Mouse (Mus musculus) natural killer cell, adult 2 months (primary cell): ENCODE data around the gene Kng2.
"Not testable (repeated sequence)": the region's sequence is repeated elsewhere in the genome, so short reads cannot be mapped to it uniquely, and the experiment has no call there.

Source experiments
- DNase-seq, 2 experiments: peaks; one replicate each; pipeline ENCODE4 v3.0.0; 2022; ENCODE audit warnings: low spot score in 2 of 2

Kng2 gene

DNA sequence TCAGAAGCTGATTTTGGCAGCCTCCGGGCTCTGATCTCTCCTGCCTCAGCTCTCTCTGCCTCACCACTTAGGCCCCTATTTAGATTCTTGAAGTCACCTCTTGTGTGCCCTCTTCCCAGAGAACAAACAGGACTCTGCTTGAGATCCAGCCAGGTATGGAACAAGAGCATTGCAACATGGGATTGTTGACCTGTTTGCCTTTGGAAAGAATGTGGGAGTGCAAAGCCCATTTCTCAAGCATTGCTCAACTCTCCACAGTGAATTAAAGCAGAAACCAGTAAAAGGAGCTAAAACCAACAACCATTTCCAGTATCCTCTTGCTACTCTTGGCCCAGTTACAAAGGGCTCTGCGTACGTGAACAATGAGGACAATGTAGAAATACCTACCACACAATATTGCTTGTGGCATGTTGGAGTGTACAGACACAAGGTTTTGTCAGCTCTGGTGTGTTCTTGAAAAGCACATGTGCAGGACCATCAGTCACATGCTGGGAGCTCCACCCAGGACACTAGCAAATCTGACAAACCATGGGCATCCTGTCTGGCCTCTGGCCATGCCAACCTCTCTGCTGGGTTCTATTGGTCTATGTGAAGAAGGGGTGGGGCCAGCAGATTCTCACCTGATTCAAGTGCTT lies at the start of gene Kng2:
TSS of gene Kng2 (minus strand) at position 517 of the 635 bp plus-strand sequence.
- DNase-seq: not testable (repeated sequence)

DNA sequence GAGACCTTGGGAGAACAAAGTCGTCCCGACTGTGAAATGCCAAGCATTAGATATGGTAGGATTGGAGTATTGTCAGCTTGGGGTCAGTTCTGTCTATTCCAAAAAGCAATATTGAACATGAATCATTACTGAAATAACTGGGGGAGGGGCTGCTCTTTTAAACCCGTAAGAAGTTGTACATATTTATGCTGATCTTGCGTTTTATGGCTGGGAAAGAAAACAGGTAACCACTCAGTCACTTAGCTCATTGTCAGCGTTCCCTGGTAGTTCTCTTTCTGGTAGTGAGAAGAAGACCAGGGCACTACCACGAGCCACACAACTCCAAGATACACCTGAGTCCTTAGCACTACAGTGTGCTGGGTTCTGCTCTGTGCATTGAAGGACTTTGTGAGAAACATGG lies 48.2 kb upstream of the Kng2 start:
- not testable (repeated sequence) for DNase-seq

GRCm38 (mm10) chr16:23060781-23061325 lies 31.6 kb upstream of the Kng2 start:
- not testable (repeated sequence) for DNase-seq

DNA sequence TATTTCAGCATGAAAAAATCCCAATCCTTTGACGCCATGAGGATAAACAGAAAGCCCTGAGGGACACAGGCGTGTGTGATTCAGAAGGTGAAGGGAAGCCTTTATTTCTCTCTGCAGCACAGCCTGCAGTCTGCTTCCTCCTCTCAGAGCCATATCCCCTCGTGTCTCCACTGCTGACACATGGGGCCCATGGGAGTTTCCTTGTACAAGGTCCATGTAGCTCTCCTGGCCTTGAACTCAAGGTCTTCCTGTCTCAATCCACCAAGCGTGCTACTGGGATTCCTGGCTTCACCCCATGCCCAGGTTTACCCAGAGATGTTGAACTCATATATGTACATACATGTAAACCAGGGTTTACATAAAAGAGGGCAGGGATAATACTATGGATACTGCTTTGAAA lies 30.3 kb upstream of the Kng2 start:
- DNase-seq: not testable (repeated sequence)

DNA sequence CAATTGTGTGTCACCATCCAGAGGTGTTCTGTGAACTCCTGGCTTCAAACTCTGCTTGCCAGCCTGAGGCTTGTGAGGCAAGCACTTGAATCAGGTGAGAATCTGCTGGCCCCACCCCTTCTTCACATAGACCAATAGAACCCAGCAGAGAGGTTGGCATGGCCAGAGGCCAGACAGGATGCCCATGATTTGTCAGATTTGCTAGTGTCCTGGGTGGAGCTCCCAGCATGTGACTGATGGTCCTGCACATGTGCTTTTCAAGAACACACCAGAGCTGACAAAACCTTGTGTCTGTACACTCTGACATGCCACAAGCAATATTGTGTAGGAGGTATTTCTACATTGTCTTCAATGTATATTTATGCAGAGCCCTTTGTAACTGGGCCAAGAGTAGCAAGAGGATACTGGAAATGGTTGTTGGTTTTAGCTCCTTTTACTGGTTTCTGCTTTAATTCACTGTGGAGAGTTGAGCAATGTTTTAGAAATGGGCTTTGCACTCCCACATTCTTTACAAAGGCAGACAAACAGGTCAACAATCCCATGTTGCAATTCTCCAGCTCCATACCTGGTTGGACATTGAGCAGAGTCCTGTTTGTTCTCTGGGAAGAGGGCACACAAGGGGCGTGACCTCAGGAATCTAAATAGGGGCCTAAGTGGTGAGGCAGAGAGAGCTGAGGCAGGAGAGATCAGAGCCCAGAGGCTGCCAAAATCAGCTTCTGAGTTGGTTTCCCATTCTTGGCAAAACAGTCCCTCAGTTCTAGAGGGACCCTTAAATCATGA lies 28.6 kb upstream of the Kng2 start, which contains the start of gene Kng1:
TSS of gene Kng1 (plus strand) at position 198 of the 780 bp plus-strand sequence.
- not testable (repeated sequence) for DNase-seq

- DNase-seq: no peak
These were observed 17.0 kb upstream of the Kng2 start for GRCm38 (mm10) chr16:23046319-23046718.

DNA sequence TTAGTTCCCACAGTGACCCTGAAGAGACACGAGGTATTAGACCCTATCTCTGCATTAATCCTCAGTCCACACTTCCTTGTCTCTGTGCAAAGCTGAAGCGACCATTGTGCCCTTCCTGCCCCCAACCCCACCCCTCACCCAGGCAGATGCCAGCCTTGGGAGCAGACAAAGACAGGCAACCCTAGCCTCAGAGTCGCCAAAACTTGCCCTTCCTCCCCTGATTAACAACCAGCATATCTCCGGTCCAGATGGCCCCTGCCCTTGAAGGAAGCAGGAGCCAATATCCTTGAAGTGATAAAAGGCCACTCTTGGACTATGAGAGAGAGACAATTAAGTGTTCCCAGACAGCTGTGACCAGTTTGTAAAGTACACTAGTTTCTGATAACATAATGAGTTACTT lies 11.6 kb upstream of the Kng2 start:
- DNase-seq: no peak

DNA sequence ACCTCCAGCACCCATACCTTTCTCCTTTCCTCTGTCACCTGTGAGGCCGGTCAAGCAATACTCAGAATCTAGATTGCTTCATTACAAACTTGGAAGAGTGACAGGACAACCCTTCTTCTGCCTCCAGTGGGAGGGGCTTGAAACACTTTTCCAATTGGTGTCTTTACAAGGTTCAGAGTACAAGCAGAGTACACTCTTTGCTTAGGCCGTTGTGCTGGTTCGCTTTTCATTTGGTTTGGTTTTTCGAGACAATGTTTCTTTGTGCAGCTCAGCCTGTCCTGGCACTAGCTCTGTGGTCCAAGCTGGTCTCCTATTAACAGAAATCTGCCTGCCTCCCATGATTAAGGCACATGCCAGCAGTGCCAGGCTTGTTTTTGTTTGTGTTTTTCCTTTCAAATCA lies 10.0 kb upstream of the Kng2 start:
- DNase-seq: no peak

- DNase-seq: no peak
These were observed 8.5 kb upstream of the Kng2 start for GRCm38 (mm10) chr16:23037744-23038143.

- DNase-seq: no peak
These were observed 4.4 kb upstream of the Kng2 start for GRCm38 (mm10) chr16:23033673-23034072.

DNA sequence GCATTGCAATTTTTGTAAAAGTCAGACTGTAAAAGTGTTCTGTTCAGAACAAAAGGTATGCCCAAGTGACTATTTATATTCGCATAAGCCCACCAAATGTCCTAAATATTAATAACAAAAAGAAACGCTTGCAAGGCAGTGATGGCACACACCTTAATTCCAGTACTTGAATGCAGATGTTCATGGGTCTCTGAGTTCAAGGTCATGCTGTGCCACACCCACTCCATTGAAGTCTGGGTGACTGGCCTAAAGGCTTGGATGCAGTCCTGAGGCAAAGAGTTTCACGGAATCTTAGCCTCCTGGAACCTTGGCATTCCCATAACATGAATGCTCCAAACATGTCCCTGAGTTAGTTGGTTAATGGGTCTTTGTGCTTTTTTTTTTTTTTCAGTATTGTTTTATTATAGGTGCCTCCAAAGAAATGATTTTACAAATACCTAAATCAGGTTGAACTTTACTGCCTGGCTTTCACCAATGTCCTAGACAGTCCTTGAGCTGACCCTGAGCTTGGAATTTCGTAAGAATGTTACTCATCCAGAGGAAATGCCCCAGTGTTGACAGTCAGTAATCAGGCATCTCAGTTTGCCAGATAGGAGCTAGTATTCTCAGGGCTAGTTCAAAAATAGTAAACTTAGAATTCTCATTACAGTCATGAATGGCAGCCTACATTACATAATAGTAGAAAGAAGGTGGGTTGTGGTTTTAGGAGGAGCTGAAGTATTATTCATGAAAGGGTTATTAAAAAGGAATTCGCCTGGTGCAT lies 1.6 kb upstream of the Kng2 start:
- no peak for DNase-seq

DNA sequence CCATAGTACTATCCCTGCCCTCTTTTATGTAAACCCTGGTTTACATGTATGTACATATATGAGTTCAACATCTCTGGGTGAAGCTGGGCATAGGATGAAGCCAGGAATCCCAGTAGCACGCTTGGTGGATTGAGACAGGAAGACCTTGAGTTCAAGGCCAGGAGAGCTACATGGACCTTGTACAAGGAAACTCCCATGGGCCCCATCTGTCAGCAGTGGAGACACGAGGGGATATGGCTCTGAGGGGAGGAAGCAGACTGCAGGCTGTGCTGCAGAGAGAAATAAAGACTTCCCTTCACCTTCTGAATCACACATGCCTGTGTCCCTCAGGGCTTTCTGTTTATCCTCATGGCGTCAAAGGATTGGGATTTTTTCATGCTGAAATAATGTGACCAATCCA lies 1.9 kb downstream of the Kng2 start:
- not testable (repeated sequence) for DNase-seq

DNA sequence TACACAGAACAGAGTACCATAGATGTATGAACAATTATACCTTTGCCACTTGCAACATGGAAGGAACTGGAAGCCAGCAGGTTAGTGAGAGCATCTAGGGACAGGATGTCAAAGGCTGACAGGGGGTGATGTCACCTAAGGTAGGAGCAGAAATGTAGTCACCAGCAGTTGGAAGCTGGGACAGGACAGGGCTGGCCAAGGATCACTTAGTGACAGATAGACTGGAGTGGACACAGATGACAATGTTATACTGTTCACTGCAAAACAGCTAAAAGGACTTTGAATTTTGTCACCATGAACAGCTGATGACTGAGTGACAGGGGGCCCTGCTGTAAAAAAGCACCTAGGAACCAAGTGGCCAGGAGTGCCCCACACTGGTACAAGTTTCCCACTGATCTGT lies 2.7 kb downstream of the Kng2 start:
- no peak for DNase-seq

DNA sequence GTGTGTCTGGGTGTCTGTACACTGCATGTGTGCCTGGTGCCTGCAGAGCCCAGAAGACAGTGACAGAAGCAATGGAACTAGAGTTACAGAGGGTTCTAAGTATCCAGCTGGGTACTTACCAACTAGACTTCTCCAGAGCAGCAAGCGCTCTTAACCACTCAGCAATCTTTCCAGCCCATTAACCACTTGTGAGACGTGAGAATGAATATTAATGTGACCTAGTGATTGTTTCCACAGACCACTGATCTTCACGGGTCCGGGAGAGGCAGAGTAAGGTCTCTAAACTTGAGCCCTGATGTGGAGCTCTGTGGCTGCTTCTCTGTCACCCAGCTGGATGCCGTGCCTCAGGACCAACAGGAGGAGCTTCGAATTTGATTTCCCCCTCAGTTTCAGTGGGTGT lies 4.2 kb downstream of the Kng2 start:
- no peak for DNase-seq

DNA sequence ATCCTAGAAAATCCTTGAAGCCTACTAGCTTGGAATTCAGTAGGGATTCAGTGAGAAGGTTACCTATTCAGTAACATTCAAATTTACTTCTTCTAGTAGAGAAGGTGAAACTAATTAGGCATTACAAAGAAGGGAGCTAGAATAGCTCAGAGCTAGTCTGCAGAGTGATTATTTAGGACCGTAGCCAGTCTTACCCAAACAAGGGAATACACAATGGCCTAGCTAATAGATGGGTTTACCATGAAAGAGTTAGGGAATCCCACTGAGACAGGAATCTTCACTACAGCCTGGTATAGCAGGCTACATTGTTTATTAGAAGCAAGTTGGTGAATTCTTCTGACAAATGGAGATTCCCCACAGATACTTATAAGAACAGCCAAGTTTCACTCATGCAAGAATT lies 8.7 kb downstream of the Kng2 start:
- DNase-seq: not testable (repeated sequence)

DNA sequence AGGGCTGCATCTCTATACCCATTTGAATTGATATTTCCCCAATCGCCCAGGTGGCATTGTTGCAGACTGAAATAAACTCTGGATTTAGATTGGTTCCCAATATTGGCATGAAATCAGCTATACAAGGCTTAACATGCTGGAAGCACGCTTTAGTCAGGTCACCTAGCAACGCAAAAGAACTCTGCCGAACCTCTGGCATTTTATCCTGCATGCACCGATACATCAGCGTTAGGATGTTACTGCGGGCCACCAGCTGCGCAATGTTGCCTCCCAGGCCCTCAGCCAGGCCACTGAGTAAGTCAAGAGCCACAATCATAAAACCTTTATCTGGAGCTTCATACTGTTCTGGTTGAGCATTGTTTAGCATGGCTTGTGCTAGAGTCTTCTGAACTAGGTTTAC lies 14.6 kb downstream of the Kng2 start:
- not testable (repeated sequence) for DNase-seq

GRCm38 (mm10) chr16:23013786-23014185 lies 15.5 kb downstream of the Kng2 start:
- DNase-seq: not testable (repeated sequence)

- DNase-seq: not testable (repeated sequence)
These were observed 32.3 kb downstream of the Kng2 start for GRCm38 (mm10) chr16:22996951-22997350.

DNA sequence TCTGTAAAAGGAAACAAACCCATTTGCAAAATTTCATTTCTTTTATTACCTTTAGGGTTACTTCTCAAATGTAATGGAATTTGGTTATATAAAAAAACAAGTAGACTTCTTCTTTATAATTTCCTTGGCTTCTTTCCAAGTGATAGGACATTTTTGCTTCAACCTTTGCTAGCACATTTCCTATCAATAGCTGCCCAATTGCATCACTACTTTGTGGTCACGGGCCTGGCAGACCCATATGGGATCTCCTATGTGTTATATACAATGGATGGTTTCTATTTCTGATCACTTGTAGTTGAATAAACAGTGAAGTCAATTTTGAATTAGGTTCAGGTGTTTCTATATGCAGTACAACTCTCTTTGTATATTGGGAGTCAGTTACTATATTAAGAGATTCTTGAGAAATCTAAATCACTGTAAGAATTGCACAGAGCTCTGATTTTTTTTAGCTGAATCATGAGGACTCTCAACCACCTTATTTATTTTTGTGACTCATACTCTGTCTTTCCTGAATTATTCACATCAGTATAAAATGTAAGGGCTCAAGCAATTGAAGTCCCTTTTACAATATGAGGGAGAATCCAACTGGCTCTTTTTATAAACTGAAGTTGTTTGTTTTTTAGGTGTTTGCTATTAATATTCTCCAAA lies 61.8 kb downstream of the Kng2 start:
- DNase-seq: no peak

DNA sequence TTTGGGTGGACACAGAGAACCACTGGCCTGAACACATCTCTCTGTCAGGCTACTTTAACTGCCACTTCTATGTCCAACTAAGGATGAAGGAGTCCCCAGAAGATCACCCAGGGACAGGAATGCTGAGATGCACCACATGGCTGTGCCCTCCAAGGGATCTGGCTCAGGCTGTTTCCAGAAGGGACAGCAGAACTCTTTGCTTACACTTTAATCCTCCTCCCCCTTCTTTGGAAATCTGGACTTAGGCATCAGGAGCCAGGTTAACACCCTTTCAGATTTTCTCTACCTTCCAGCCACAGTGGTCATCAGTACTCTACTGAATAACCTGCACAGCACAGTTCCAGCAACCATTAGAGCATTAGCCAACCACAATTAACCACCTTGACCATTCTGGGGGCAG lies 66.0 kb downstream of the Kng2 start:
- no peak for DNase-seq

GRCm38 (mm10) chr16:22962256-22962655 lies 67.0 kb downstream of the Kng2 start:
- DNase-seq: no peak

- no peak for DNase-seq
These were observed 68.2 kb downstream of the Kng2 start for GRCm38 (mm10) chr16:22961073-22961472.
